Mouse (Mus musculus) bone marrow macrophage, adult 2 months (primary cell): ENCODE measurements around the gene Nkx1-2. TPM values are rescaled to one million over a fixed set of nuclear protein-coding genes. Genes with fewer than 3 reads are reported as not detected.

Source experiments
- H3K27ac ChIP-seq: 2 replicates; pipeline ENCODE4 v1.5.1; 2012; ENCODE audit warnings: low read depth, low read length; ENCODE audit not compliant: insufficient read depth
- H3K4me1 ChIP-seq: 2 replicates; pipeline ENCODE4 v1.6.1; 2012; ENCODE audit warnings: low read length; ENCODE audit not compliant: control insufficient read depth, insufficient read depth
- H3K4me3 ChIP-seq: 2 replicates; pipeline ENCODE4 v1.5.1; 2012; ENCODE audit warnings: mild to moderate bottlenecking, low read length, moderate library complexity; ENCODE audit not compliant: insufficient read depth
- CTCF ChIP-seq: IDR thresholded peaks from 2 replicates; pipeline ENCODE4 v1.5.1; 2012; ENCODE audit warnings: low read depth, mild to moderate bottlenecking, low read length, moderate library complexity
- POLR2A ChIP-seq: IDR thresholded peaks from 2 replicates; pipeline ENCODE4 v1.6.1; 2012; ENCODE audit warnings: mild to moderate bottlenecking, low read depth, low read length, borderline replicate concordance
- polyA plus RNA-seq: library from polyadenylated mRNA; stranded (reverse); fragments of >200 nt; gene quantifications from 2 replicates; pipeline ENCODE4 v1.2.4, GENCODE M21; 2012; ENCODE audit not compliant: missing spikeins, insufficient read depth, insufficient read length

Nkx1-2 gene
- polyA plus RNA-seq, 1 experiment: not detected

- Histone ChIP-seq H3K4me3 (no peak overlapping the region), H3K27ac (no peak overlapping the region), H3K4me1 (peaks cover 4% of the 10 kb centered on the region; the same call in 1 of the 2 replicates)
- TF ChIP-seq POLR2A (no peak), CTCF (no peak)
These were observed 9.0 kb upstream of the Nkx1-2 start for GRCm38 (mm10) chr7:132608316-132609020.

DNA sequence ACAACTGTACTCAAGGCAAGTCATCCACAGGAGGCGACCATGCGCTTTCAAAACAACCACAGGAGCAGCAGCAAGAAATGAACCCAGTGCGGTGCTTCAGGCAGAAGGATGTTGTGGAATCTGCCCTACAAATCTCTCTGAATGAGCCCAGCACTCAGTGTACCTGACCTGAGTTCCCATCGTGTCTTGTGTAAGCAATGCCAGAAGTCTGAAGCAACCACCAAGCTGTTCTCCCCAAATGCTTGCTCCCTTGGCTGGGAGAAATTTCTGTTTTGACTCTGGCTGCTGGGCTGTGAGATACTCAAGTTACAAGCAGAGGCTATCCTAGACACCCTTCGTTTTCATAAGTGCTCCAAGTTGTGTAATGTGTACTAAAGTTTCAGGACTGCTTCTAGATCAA is 6.3 kb upstream of the Nkx1-2 start:
- TF ChIP-seq POLR2A (no peak), CTCF (no peak)
- Histone ChIP-seq H3K27ac (no peak overlapping the region), H3K4me3 (no peak overlapping the region), H3K4me1 (0 out of 2 replicates have a peak, but pooled peaks cover 4% of the 10 kb centered on the region)

GRCm38 (mm10) chr7:132604720-132605119 is 5.3 kb upstream of the Nkx1-2 start:
- H3K27ac ChIP-seq: no peak overlapping the region
- H3K4me1 ChIP-seq: no peaks in the 10 kb centered on the region
- no peak overlapping the region for H3K4me3 ChIP-seq
- TF ChIP-seq CTCF: no peak
- TF ChIP-seq POLR2A: no peak

GRCm38 (mm10) chr7:132600926-132601325 is 1.5 kb upstream of the Nkx1-2 start:
- no peaks in the 10 kb centered on the region for H3K4me1 ChIP-seq
- no peak overlapping the region for H3K4me3 ChIP-seq
- TF ChIP-seq POLR2A (no peak), CTCF (no peak)
- no peak overlapping the region for H3K27ac ChIP-seq

GRCm38 (mm10) chr7:132600026-132600425 is 589 bp upstream of the Nkx1-2 start:
- Histone ChIP-seq H3K4me3 (peak overlapping the region; percentile 22), H3K4me1 (no peaks in the 10 kb centered on the region), H3K27ac (no peak overlapping the region)
- TF ChIP-seq CTCF (no peak), POLR2A (no peak)

DNA sequence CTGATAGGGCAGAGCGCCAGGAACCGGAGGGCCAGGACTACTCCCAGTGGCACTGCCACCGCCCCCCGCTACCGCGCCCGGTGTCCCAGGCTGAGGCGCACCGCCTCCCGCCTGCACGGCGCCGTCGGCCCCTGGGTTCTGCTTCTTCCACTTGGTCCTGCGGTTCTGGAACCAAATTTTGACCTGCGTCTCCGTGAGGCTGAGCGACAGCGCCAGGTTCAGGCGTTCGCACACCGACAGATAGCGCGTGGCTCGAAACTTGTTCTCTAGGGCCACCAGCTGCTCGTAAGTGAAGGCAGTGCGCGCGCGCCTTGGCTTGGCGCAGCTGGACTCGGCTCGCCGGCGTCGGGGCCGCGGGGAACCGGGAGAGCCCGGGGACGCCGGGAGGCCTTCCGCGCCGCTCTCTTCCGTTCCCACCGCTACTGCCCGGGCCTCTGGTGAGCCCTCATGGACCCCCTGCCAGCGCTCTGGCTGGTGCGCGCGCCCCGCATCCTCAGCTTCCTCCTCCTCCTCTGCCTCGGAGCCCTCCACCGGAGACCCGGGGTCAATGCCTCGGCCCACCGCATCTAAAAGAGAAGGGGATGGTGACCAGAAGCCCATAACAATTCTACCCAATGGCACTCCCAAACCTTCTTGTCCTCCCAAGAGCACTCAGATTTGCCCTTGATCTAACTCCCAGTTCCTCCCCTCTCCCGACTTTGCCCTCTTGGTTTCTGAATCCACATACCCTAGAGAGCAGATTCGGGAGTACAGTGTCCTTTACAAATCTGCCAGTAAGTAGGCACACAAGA is 2.0 kb downstream of the Nkx1-2 start:
- Histone ChIP-seq H3K27ac (no peak overlapping the region), H3K4me1 (no peaks in the 10 kb centered on the region), H3K4me3 (peak overlapping the region; percentile 54)
- TF ChIP-seq CTCF (no peak), POLR2A (no peak)

GRCm38 (mm10) chr7:132596557-132597250 is 2.7 kb downstream of the Nkx1-2 start:
- Histone ChIP-seq H3K4me3 (peak overlapping the region; percentile 54), H3K27ac (no peak overlapping the region), H3K4me1 (no peaks in the 10 kb centered on the region)
- TF ChIP-seq CTCF (no peak), POLR2A (no peak)

GRCm38 (mm10) chr7:132595787-132596186 is 3.6 kb downstream of the Nkx1-2 start:
- Histone ChIP-seq H3K4me3 (no peak overlapping the region), H3K27ac (no peak overlapping the region), H3K4me1 (no peaks in the 10 kb centered on the region)
- TF ChIP-seq POLR2A: no peak
- no peak for TF ChIP-seq CTCF

GRCm38 (mm10) chr7:132594325-132594724 is 5.1 kb downstream of the Nkx1-2 start:
- H3K4me1 ChIP-seq: no peaks in the 10 kb centered on the region
- TF ChIP-seq POLR2A (no peak), CTCF (no peak)
- no peak overlapping the region for H3K4me3 ChIP-seq
- H3K27ac ChIP-seq: no peak overlapping the region
